Mouse (Mus musculus): ENCODE results near the gene Ifna5. TPM values are rescaled to one million over a fixed set of nuclear protein-coding genes. Genes with fewer than 3 reads are reported as not detected.
"Not testable (repeated sequence)": the region's sequence is repeated elsewhere in the genome, so short reads cannot be mapped to it uniquely, and the experiment has no call there.

The Ifna5 gene
- polyA plus RNA-seq, 1 experiment from 2014 or later, result not detected

- Histone ChIP-seq H3K27me3 (ENCODE audit: control insufficient read depth, insufficient read depth, low read depth, low read length) (no peaks in the 10 kb centered on the region), H3K4me3 (ENCODE audit: low read length) (no peak within 1 kb of the TSS), H3K9me3 (ENCODE audit: control insufficient read depth, low read length) (no peaks in the 10 kb centered on the region), H3K36me3 (ENCODE audit: control insufficient read depth, insufficient read depth, low read length) (no peaks in the 10 kb centered on the region), H3K4me1 (replicated peaks; ENCODE audit: control insufficient read depth, insufficient read depth, low read length) (no peaks in the 10 kb centered on the region), H3K4me2 (ENCODE audit: low read depth, low read length) (no peak within 1 kb of the TSS), H3K27ac (ENCODE audit: low read length) (no peak within 1 kb of the TSS), H3K9ac (ENCODE audit: low read length) (no peak within 1 kb of the TSS)
- WGBS, result 52% methylated on average over 3 of the region's 3 CpGs
- ATAC-seq (ENCODE audit: low read depth), result no peak
These were observed 19.4 kb upstream of the Ifna5 start, which contains the start of gene Ifna7 for GRCm38 (mm10) chr4:88815928-88816327. Gene Ifna7 (plus strand): TSS chr4:88816228.

- Histone ChIP-seq H3K36me3 (ENCODE audit: control insufficient read depth, insufficient read depth, low read length) (no peaks in the 10 kb centered on the region), H3K9me3 (ENCODE audit: control insufficient read depth, low read length) (no peaks in the 10 kb centered on the region)
- no peak for ATAC-seq (ENCODE audit: low read depth)
These were observed 15.7 kb upstream of the Ifna5 start, which contains the start of gene Ifna11 for GRCm38 (mm10) chr4:88819659-88820058. Gene Ifna11 (plus strand): TSS chr4:88819959.

GRCm38 (mm10) chr4:88822995-88823394 lies 12.3 kb upstream of the Ifna5 start:
- Histone ChIP-seq H3K9me3 (ENCODE audit: control insufficient read depth, low read length) (no peaks in the 10 kb centered on the region), H3K36me3 (ENCODE audit: control insufficient read depth, insufficient read depth, low read length) (no peaks in the 10 kb centered on the region), H3K27ac (ENCODE audit: low read length) (no peak overlapping the region), H3K27me3 (ENCODE audit: control insufficient read depth, insufficient read depth, low read depth, low read length) (no peaks in the 10 kb centered on the region), H3K9ac (ENCODE audit: low read length) (no peak overlapping the region), H3K4me2 (ENCODE audit: low read depth, low read length) (no peak overlapping the region), H3K4me1 (replicated peaks; ENCODE audit: control insufficient read depth, insufficient read depth, low read length) (no peaks in the 10 kb centered on the region), H3K4me3 (ENCODE audit: low read length) (no peak overlapping the region)
- 24% methylated on average over 4 of the region's 4 CpGs for WGBS
- no peak for ATAC-seq (ENCODE audit: low read depth)

More at GRCm38 (mm10) chr4:88819659-88820058, 15.7 kb upstream of the Ifna5 start, which contains the start of gene Ifna11:
- Histone ChIP-seq H3K27me3 (ENCODE audit: control insufficient read depth, insufficient read depth, low read depth, low read length) (no peaks in the 10 kb centered on the region), H3K4me2 (ENCODE audit: low read depth, low read length) (no peak within 1 kb of the TSS), H3K4me3 (ENCODE audit: low read length) (no peak within 1 kb of the TSS), H3K27ac (ENCODE audit: low read length) (no peak within 1 kb of the TSS), H3K9ac (ENCODE audit: low read length) (no peak within 1 kb of the TSS), H3K4me1 (replicated peaks; ENCODE audit: control insufficient read depth, insufficient read depth, low read length) (no peaks in the 10 kb centered on the region)
- 79% methylated on average over 1 of the region's 1 CpGs for WGBS

- not testable (repeated sequence) for H3K9ac ChIP-seq (ENCODE audit: low read length); H3K4me3 ChIP-seq (ENCODE audit: low read length); H3K27me3 ChIP-seq (ENCODE audit: control insufficient read depth, insufficient read depth, low read depth, low read length); H3K4me1 ChIP-seq (replicated peaks; ENCODE audit: control insufficient read depth, insufficient read depth, low read length); H3K27ac ChIP-seq (ENCODE audit: low read length); H3K36me3 ChIP-seq (ENCODE audit: control insufficient read depth, insufficient read depth, low read length); H3K4me2 ChIP-seq (ENCODE audit: low read depth, low read length); H3K9me3 ChIP-seq (ENCODE audit: control insufficient read depth, low read length); ATAC-seq (ENCODE audit: low read depth)
These were observed 8.2 kb upstream of the Ifna5 start, which contains the start of gene Ifna6 for GRCm38 (mm10) chr4:88827116-88827515. Gene Ifna6 (plus strand): TSS chr4:88827416.

- H3K4me1 ChIP-seq (replicated peaks; ENCODE audit: control insufficient read depth, insufficient read depth, low read length), result no peaks in the 10 kb centered on the region
- H3K27me3 ChIP-seq (ENCODE audit: control insufficient read depth, insufficient read depth, low read depth, low read length), result no peaks in the 10 kb centered on the region
- H3K9ac ChIP-seq (ENCODE audit: low read length), result no peak overlapping the region
- H3K4me2 ChIP-seq (ENCODE audit: low read depth, low read length), result no peak overlapping the region
- H3K4me3 ChIP-seq (ENCODE audit: low read length), result no peak overlapping the region
- ATAC-seq (ENCODE audit: low read depth), result no peak
- no peaks in the 10 kb centered on the region for H3K9me3 ChIP-seq (ENCODE audit: control insufficient read depth, low read length)
- H3K27ac ChIP-seq (ENCODE audit: low read length), result no peak overlapping the region
- WGBS, result 29% methylated on average over 4 of the region's 4 CpGs
- no peaks in the 10 kb centered on the region for H3K36me3 ChIP-seq (ENCODE audit: control insufficient read depth, insufficient read depth, low read length)
These were observed 4.8 kb upstream of the Ifna5 start for GRCm38 (mm10) chr4:88830523-88830922.

GRCm38 (mm10) chr4:88838828-88839227 lies 3.5 kb downstream of the Ifna5 start:
- H3K27ac ChIP-seq (ENCODE audit: low read length), result no peak overlapping the region
- ATAC-seq (ENCODE audit: low read depth), result no peak
- H3K4me3 ChIP-seq (ENCODE audit: low read length), result no peak overlapping the region
- no peak overlapping the region for H3K9ac ChIP-seq (ENCODE audit: low read length)
- no peaks in the 10 kb centered on the region for H3K4me1 ChIP-seq (replicated peaks; ENCODE audit: control insufficient read depth, insufficient read depth, low read length)
- WGBS, result 33% methylated on average over 3 of the region's 3 CpGs
- no peaks in the 10 kb centered on the region for H3K36me3 ChIP-seq (ENCODE audit: control insufficient read depth, insufficient read depth, low read length)
- H3K9me3 ChIP-seq (ENCODE audit: control insufficient read depth, low read length), result no peaks in the 10 kb centered on the region
- no peaks in the 10 kb centered on the region for H3K27me3 ChIP-seq (ENCODE audit: control insufficient read depth, insufficient read depth, low read depth, low read length)
- no peak overlapping the region for H3K4me2 ChIP-seq (ENCODE audit: low read depth, low read length)

GRCm38 (mm10) chr4:88840058-88840457 lies 4.7 kb downstream of the Ifna5 start:
- Histone ChIP-seq H3K4me2 (ENCODE audit: low read depth, low read length) (no peak overlapping the region), H3K4me3 (ENCODE audit: low read length) (no peak overlapping the region), H3K9me3 (ENCODE audit: control insufficient read depth, low read length) (no peaks in the 10 kb centered on the region), H3K27ac (ENCODE audit: low read length) (no peak overlapping the region), H3K36me3 (ENCODE audit: control insufficient read depth, insufficient read depth, low read length) (no peaks in the 10 kb centered on the region), H3K27me3 (ENCODE audit: control insufficient read depth, insufficient read depth, low read depth, low read length) (no peaks in the 10 kb centered on the region), H3K4me1 (replicated peaks; ENCODE audit: control insufficient read depth, insufficient read depth, low read length) (no peaks in the 10 kb centered on the region), H3K9ac (ENCODE audit: low read length) (no peak overlapping the region)
- 50% methylated on average over 3 of the region's 3 CpGs for WGBS
- ATAC-seq (ENCODE audit: low read depth), result no peak

- ATAC-seq (ENCODE audit: low read depth), result no peak
- no peaks in the 10 kb centered on the region for H3K9me3 ChIP-seq (ENCODE audit: control insufficient read depth, low read length)
- WGBS, result 58% methylated on average over 2 of the region's 2 CpGs
These were observed 6.2 kb downstream of the Ifna5 start, which contains the start of gene Ifna4 for GRCm38 (mm10) chr4:88841438-88841911. Gene Ifna4 (plus strand): TSS chr4:88841861.

GRCm38 (mm10) chr4:88845334-88845733 lies 10.0 kb downstream of the Ifna5 start:
- no peak overlapping the region for H3K4me3 ChIP-seq (ENCODE audit: low read length)
- H3K9ac ChIP-seq (ENCODE audit: low read length), result no peak overlapping the region
- H3K4me1 ChIP-seq (replicated peaks; ENCODE audit: control insufficient read depth, insufficient read depth, low read length), result no peaks in the 10 kb centered on the region
- H3K27ac ChIP-seq (ENCODE audit: low read length), result no peak overlapping the region
- H3K9me3 ChIP-seq (ENCODE audit: control insufficient read depth, low read length), result no peaks in the 10 kb centered on the region
- WGBS, result 56% methylated on average over 2 of the region's 2 CpGs
- H3K27me3 ChIP-seq (ENCODE audit: control insufficient read depth, insufficient read depth, low read depth, low read length), result no peaks in the 10 kb centered on the region
- no peak for ATAC-seq (ENCODE audit: low read depth)
- H3K36me3 ChIP-seq (ENCODE audit: control insufficient read depth, insufficient read depth, low read length), result no peaks in the 10 kb centered on the region
- H3K4me2 ChIP-seq (ENCODE audit: low read depth, low read length), result no peak overlapping the region

More at GRCm38 (mm10) chr4:88841438-88841911, 6.2 kb downstream of the Ifna5 start, which contains the start of gene Ifna4:
- Histone ChIP-seq H3K4me1 (replicated peaks; ENCODE audit: control insufficient read depth, insufficient read depth, low read length) (no peaks in the 10 kb centered on the region), H3K27me3 (ENCODE audit: control insufficient read depth, insufficient read depth, low read depth, low read length) (no peaks in the 10 kb centered on the region), H3K4me2 (ENCODE audit: low read depth, low read length) (no peak within 1 kb of the TSS), H3K4me3 (ENCODE audit: low read length) (no peak within 1 kb of the TSS), H3K36me3 (ENCODE audit: control insufficient read depth, insufficient read depth, low read length) (no peaks in the 10 kb centered on the region), H3K9ac (ENCODE audit: low read length) (no peak within 1 kb of the TSS), H3K27ac (ENCODE audit: low read length) (no peak within 1 kb of the TSS)

- H3K27me3 ChIP-seq (ENCODE audit: control insufficient read depth, insufficient read depth, low read depth, low read length), result no peaks in the 10 kb centered on the region
- no peak within 1 kb of the TSS for H3K9ac ChIP-seq (ENCODE audit: low read length)
- no peaks in the 10 kb centered on the region for H3K36me3 ChIP-seq (ENCODE audit: control insufficient read depth, insufficient read depth, low read length)
- H3K9me3 ChIP-seq (ENCODE audit: control insufficient read depth, low read length), result no peaks in the 10 kb centered on the region
- no peak within 1 kb of the TSS for H3K27ac ChIP-seq (ENCODE audit: low read length)
- ATAC-seq (ENCODE audit: low read depth), result no peak
- H3K4me2 ChIP-seq (ENCODE audit: low read depth, low read length), result no peak within 1 kb of the TSS
- no peaks in the 10 kb centered on the region for H3K4me1 ChIP-seq (replicated peaks; ENCODE audit: control insufficient read depth, insufficient read depth, low read length)
- H3K4me3 ChIP-seq (ENCODE audit: low read length), result no peak within 1 kb of the TSS
- 71% methylated on average over 1 of the region's 1 CpGs for WGBS
These were observed 14.4 kb downstream of the Ifna5 start, which contains the start of gene Ifna1 for GRCm38 (mm10) chr4:88849698-88850097. Gene Ifna1 (plus strand): TSS chr4:88850087.

Measured in lung, embryonic 16.5 days (tissue).